Mouse (Mus musculus): Measurements from ENCODE around the gene Clstn1. TPM values are rescaled to one million over a fixed set of nuclear protein-coding genes. Genes with fewer than 3 reads are reported as not detected.

Gene Clstn1
- polyA plus RNA-seq, 1 experiment = 145 TPM

DNA sequence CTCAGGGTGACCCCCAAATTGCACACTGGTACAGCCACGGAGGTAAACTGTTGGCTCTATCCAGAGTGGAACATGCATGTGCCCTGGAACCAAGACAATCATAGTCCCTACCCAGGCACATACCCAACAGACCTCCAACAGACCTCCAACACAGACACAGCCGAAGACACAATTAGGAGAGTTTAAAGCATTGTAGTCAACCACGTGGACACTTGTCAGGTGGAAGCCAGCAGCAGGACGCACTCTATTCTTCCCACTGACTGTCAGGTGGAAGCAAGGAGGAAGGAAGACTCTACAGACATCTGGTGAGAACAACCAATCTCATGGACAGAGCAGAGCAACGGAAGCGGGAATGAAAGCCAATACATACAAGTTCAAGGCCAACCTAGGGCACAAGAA, 79.4 kb downstream of the Clstn1 start:
- no peak for DNase-seq (ENCODE audit: low read depth)

DNA sequence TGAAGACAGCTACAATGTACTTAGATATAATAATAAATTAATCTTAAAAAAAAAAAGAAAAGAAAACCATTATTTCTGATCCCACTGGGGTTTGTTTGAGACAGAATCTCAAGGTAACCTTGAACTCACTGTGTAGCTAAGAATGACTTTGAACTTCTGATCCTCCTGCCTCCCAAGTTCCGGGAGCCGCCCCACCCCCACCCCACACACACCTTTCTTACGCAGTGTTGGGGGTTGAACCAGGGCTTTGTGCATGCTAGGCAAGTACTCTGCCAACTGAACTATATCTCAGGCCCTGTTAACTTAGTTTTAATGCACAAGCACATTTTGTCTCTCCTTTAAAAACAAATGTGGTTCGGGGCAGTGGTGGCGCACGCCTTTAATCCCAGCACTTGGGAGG, 84.9 kb downstream of the Clstn1 start:
- DNase-seq (ENCODE audit: low read depth) = no peak
- TF ChIP-seq POLR2A (IDR thresholded peaks at IDR 0.05; ENCODE audit: borderline replicate concordance, extremely low read depth, insufficient read depth, insufficient read length, poor library complexity, severe bottlenecking) = no peak

More for the DNA sequence above, 79.4 kb downstream of the Clstn1 start:
- TF ChIP-seq POLR2A (IDR thresholded peaks at IDR 0.05; ENCODE audit: borderline replicate concordance, extremely low read depth, insufficient read depth, insufficient read length, poor library complexity, severe bottlenecking) (no peak), CTCF (IDR thresholded peaks at IDR 0.05; ENCODE audit: borderline replicate concordance, extremely low read depth, insufficient read depth, insufficient read length) (no peak)

DNA sequence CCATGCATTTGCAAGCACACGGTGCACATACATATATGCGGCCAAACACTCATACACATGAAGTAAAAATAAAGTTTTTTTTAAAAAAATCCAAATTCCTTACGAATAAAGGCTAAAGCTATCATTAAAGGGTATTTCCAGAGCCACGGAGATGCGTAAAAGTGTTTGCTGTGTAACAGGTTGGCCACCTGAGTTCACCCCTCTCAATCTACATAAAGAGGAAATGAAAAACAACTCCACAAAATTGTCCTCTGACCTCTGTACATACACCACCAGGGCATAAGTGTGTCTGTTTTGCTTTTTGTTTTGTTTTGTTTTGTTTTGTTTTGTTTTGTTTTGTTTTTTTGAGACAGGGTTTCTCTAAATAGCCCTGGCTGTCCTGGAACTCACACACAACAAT, 86.5 kb downstream of the Clstn1 start:
- TF ChIP-seq POLR2A (IDR thresholded peaks at IDR 0.05; ENCODE audit: borderline replicate concordance, extremely low read depth, insufficient read depth, insufficient read length, poor library complexity, severe bottlenecking) (no peak), CTCF (IDR thresholded peaks at IDR 0.05; ENCODE audit: borderline replicate concordance, extremely low read depth, insufficient read depth, insufficient read length) (no peak)

DNA sequence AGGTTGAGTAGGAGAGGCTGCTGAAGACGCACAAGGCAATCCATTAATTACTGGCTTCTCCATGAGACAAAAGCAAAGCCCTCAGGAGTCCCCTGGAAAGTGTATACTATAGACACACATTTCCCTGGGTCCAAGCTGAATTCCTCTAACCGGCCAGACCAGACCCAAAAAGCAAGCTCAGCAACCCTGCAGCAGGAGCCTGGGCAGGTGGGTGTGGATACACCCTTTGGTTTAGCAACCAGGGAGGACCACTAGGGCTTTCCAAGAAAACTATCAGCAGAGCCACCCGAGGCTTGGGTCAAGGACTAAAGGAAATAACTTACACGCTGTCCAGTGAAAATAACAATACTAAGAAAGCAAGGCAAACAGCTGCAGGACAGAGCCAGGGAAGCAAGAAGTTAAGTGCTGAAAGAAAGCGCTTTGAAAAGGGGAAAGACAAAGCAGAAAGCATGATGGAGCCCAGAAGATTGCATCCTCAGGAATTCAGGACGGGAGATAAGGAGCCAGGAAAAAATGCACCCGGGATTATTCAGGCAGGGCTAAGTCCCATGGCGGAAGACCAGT, 88.6 kb downstream of the Clstn1 start:
- DNase-seq (ENCODE audit: low read depth) = no peak
- TF ChIP-seq CTCF (IDR thresholded peaks at IDR 0.05; ENCODE audit: borderline replicate concordance, extremely low read depth, insufficient read depth, insufficient read length) (no peak), POLR2A (IDR thresholded peaks at IDR 0.05; ENCODE audit: borderline replicate concordance, extremely low read depth, insufficient read depth, insufficient read length, poor library complexity, severe bottlenecking) (no peak)

More for the DNA sequence above, 86.5 kb downstream of the Clstn1 start:
- DNase-seq (ENCODE audit: low read depth) = no peak

GRCm38 (mm10) chr4:149675378-149676261, 89.4 kb downstream of the Clstn1 start:
- TF ChIP-seq CTCF (IDR thresholded peaks at IDR 0.05; ENCODE audit: borderline replicate concordance, extremely low read depth, insufficient read depth, insufficient read length) (no peak), POLR2A (IDR thresholded peaks at IDR 0.05; ENCODE audit: borderline replicate concordance, extremely low read depth, insufficient read depth, insufficient read length, poor library complexity, severe bottlenecking) (peak; percentile 76; the same call in 1 of the 2 replicates)
- DNase-seq (ENCODE audit: low read depth) = peak; percentile 83

GRCm38 (mm10) chr4:149678006-149678405, 91.7 kb downstream of the Clstn1 start:
- DNase-seq (ENCODE audit: low read depth) = no peak
- no peak for TF ChIP-seq CTCF (IDR thresholded peaks at IDR 0.05; ENCODE audit: borderline replicate concordance, extremely low read depth, insufficient read depth, insufficient read length)
- no peak for TF ChIP-seq POLR2A (IDR thresholded peaks at IDR 0.05; ENCODE audit: borderline replicate concordance, extremely low read depth, insufficient read depth, insufficient read length, poor library complexity, severe bottlenecking)

DNA sequence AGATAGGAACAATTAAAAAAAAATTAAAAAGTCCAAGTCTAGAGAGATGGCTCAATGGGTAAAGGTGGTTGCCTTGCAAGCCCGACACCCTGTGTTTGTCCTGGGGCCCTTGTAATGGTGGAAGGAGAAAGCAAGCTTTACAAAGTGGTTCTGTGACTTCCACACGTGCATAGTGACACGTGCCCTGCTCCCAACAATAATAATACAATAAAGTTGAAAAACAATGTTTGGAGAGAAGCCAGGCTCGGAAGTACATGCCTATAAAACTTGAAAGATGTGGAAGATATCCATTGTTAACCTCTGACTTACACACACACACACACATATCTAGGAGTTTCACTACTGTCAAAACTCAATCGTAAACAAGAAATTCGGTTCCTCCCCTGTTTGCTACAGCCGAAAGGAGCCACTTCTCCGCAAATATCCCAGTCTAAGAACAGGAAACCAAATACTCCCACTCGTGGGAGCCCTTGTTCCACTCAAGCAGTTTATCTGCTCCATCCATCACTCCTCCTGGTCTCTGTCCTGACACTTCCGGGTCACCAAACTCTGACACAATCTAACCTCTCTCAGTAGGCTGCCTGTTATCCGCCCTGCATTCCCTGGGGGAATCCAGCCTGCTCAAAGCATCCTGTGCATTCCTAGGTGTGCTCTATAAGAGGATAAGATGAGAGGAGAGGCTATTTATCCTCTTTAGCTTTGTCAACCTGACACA, 92.9 kb downstream of the Clstn1 start:
- TF ChIP-seq POLR2A (IDR thresholded peaks at IDR 0.05; ENCODE audit: borderline replicate concordance, extremely low read depth, insufficient read depth, insufficient read length, poor library complexity, severe bottlenecking) (no peak), CTCF (IDR thresholded peaks at IDR 0.05; ENCODE audit: borderline replicate concordance, extremely low read depth, insufficient read depth, insufficient read length) (no peak)
- no peak for DNase-seq (ENCODE audit: low read depth)

DNA sequence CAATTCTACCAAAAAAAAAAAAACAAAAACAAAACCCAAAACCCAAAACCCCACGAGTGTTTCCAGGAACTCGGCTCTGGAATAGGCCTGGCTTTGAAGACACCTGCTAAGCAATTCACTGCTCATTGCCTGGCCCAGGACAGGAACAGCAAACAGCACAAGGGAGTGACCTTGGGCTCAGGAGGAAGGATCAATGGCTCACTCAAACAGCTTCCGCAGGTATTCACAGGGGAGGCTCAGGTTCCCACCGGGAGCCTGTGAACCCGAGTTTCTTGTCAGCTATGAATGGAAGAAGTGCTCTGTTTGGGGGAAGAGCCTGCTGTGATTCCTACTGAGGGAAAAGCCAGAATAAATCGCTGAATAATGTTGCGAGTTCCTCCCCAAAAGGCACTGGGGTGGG, 97.6 kb downstream of the Clstn1 start:
- TF ChIP-seq CTCF (IDR thresholded peaks at IDR 0.05; ENCODE audit: borderline replicate concordance, extremely low read depth, insufficient read depth, insufficient read length) (no peak), POLR2A (IDR thresholded peaks at IDR 0.05; ENCODE audit: borderline replicate concordance, extremely low read depth, insufficient read depth, insufficient read length, poor library complexity, severe bottlenecking) (no peak)
- DNase-seq (ENCODE audit: low read depth) = no peak

- no peak for TF ChIP-seq POLR2A (IDR thresholded peaks at IDR 0.05; ENCODE audit: borderline replicate concordance, extremely low read depth, insufficient read depth, insufficient read length, poor library complexity, severe bottlenecking)
- no peak for TF ChIP-seq CTCF (IDR thresholded peaks at IDR 0.05; ENCODE audit: borderline replicate concordance, extremely low read depth, insufficient read depth, insufficient read length)
- no peak for DNase-seq (ENCODE audit: low read depth)
Measured at GRCm38 (mm10) chr4:149684841-149685623, 98.8 kb downstream of the Clstn1 start.

DNA sequence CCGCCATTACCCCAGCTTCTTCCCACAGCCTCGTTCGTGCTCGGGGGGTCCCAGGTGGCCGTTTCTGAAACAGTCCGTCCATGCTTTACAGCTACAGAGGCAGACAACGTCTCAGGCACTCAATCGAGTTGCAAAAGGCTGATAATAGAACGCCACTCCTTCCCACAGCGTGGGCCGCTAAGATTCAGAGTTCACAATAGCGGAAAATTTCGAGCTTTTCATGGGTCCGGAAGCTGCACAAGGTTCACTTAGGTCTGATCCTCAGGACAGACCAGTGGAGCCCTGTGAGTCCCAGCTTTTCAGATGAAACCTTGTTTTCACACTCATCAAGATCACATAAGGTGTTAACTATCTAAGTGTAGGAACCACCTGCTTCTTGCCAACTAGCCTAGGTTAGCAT, 102.6 kb downstream of the Clstn1 start:
- TF ChIP-seq POLR2A (IDR thresholded peaks at IDR 0.05; ENCODE audit: borderline replicate concordance, extremely low read depth, insufficient read depth, insufficient read length, poor library complexity, severe bottlenecking) (no peak), CTCF (IDR thresholded peaks at IDR 0.05; ENCODE audit: borderline replicate concordance, extremely low read depth, insufficient read depth, insufficient read length) (no peak)

More for the DNA sequence above, 102.6 kb downstream of the Clstn1 start:
- no peak for DNase-seq (ENCODE audit: low read depth)

Data from brain, embryonic 14.5 days (tissue).